Mouse (Mus musculus): ENCODE data around the gene Ppp1r1b. TPM values are rescaled to one million over a fixed set of nuclear protein-coding genes. Genes with fewer than 3 reads are reported as not detected.

The Ppp1r1b gene
- polyA plus RNA-seq, 1 experiment: 150 TPM

DNA sequence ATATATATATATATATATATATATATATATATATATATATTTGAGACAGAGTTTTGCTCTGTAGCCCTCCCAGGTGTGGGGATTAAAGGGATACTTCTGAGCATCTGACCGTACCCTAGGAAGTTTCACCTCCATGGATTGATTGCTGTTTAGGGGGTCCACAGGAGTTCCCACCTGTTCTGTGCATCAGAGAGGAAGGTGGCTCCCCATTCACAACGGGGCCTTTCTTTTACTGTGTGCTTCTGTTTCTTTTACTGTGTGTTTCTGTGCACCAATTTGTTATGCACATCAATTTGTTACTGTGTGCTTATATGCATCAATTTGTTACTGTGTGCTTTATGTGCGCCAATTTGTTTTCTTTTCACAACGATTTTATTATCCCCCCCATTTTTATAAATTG, 7.0 kb upstream of the Ppp1r1b start:
- Histone ChIP-seq H3K27ac (ENCODE audit: insufficient read depth, low read length) (no peak overlapping the region), H3K4me3 (replicated peaks; ENCODE audit: insufficient read depth, low read depth, low read length) (no peak overlapping the region), H3K4me1 (ENCODE audit: control insufficient read depth, insufficient read depth, low read length) (peaks cover 5% of the 10 kb centered on the region), H3K27me3 (ENCODE audit: control insufficient read depth, insufficient read depth, low read length) (no peaks in the 10 kb centered on the region)
- WGBS: 77% methylated on average over 4 of the region's 4 CpGs
- no peak for DNase-seq
- TF ChIP-seq POLR2A (IDR thresholded peaks at IDR 0.05; ENCODE audit: borderline replicate concordance, insufficient read depth, low read length) (no peak), CTCF (IDR thresholded peaks at IDR 0.05; ENCODE audit: borderline replicate concordance, insufficient read depth, low read depth, low read length) (no peak)

DNA sequence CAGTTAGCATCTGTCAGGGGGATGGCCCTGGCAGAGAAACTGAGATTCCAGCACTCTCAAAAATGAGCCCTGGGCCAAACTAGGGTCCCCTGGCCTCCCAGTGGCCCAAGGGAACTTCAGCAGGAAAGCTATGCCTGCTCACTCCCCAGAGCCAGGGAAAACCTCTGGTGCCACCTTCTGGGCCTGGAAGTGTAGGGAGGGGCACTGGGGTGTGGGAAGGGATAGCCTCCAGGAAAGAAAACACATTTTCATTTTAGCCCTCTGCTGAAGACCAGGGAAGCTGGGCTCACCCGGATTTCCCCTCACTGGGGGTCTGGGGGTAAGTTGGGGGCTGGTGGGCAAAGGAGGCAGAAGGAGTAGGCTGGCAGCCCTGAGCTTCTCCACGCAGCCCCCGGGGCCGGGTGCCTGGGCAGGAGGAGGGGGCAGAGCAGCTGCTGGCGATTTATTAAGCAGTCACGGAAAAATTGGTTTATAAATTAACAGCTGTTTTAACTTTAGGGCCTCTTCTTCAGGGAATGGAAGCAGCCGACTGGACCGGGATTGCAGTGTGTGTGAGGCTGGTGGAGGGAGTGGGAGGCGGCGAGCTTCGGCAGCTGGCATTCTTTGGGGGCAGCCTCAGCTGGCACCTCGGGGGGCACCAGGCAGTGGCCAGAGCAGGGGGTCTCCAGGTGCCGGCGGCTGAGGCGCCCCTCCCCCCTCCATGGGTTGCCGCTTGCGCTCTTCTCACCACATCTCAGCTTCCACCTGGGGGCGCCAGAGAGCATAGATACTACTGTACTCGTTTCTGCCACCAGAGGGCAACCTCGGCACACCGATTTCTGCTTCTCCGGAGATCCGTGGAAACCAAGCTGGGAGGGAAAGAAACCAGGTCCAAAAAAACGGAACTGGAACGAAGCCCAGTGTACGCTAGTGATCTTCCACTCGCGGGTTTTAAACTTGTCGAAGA, 5.9 kb upstream of the Ppp1r1b start:
- 1% methylated on average over 29 of the region's 29 CpGs for WGBS
- peak; percentile 91 to 100 for DNase-seq
- TF ChIP-seq POLR2A (IDR thresholded peaks at IDR 0.05; ENCODE audit: borderline replicate concordance, insufficient read depth, low read length): no peak
- peak; percentile 99 for TF ChIP-seq CTCF (IDR thresholded peaks at IDR 0.05; ENCODE audit: borderline replicate concordance, insufficient read depth, low read depth, low read length)
- H3K4me3 ChIP-seq (replicated peaks; ENCODE audit: insufficient read depth, low read depth, low read length): peak overlapping the region; percentile 43
- no peak overlapping the region for H3K27ac ChIP-seq (ENCODE audit: insufficient read depth, low read length)
- no peaks in the 10 kb centered on the region for H3K27me3 ChIP-seq (ENCODE audit: control insufficient read depth, insufficient read depth, low read length)
- peaks cover 9% of the 10 kb centered on the region for H3K4me1 ChIP-seq (ENCODE audit: control insufficient read depth, insufficient read depth, low read length)

DNA sequence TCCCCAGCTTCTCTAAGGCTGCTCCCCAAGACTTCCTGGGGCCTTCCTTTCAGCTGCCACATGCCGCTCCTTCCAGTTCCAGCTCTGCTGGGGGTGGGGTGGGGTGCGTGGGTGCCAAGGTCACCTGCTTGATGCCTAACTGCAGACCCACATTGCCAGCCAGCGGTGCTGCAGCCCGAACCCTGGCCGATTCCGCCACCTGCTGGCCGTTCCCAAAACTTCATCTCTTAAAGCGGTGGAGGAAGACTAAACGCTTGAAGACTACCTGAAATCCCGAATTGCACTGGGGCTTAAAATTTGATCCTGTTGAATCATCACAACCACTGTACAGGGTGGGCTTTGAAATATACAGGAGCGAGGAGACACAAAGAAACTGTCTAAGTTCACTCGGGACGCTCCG, 3.0 kb upstream of the Ppp1r1b start:
- Histone ChIP-seq H3K4me3 (replicated peaks; ENCODE audit: insufficient read depth, low read depth, low read length) (no peak overlapping the region), H3K4me1 (ENCODE audit: control insufficient read depth, insufficient read depth, low read length) (peaks cover 17% of the 10 kb centered on the region), H3K27me3 (ENCODE audit: control insufficient read depth, insufficient read depth, low read length) (no peaks in the 10 kb centered on the region), H3K27ac (ENCODE audit: insufficient read depth, low read length) (no peak overlapping the region)
- WGBS: under 1% methylated on average over 14 of the region's 14 CpGs
- peak; percentile 85 to 95 for DNase-seq
- TF ChIP-seq POLR2A (IDR thresholded peaks at IDR 0.05; ENCODE audit: borderline replicate concordance, insufficient read depth, low read length): no peak
- TF ChIP-seq CTCF (IDR thresholded peaks at IDR 0.05; ENCODE audit: borderline replicate concordance, insufficient read depth, low read depth, low read length): peak; percentile 92

DNA sequence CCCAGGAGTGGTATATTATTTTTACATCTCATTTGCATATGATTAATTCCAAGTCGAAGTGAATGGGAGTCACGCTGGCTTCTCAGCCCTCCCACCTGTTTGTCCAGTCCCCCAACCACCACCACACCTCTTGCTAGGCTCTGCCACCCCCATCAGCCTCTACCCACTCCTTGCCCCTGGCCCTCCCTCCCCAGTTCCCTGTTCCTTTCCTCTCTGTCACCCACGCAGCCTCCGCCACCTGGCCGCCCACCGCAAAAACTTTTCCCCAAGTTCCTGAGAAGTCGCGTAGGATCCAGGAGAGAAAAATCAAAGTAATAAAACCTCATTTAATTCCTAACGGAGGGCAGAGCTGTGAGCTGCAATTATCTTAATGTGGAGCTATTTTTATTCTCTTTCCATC, 2.0 kb upstream of the Ppp1r1b start:
- no peak for DNase-seq
- H3K4me3 ChIP-seq (replicated peaks; ENCODE audit: insufficient read depth, low read depth, low read length): no peak overlapping the region
- no peak for TF ChIP-seq POLR2A (IDR thresholded peaks at IDR 0.05; ENCODE audit: borderline replicate concordance, insufficient read depth, low read length)
- no peak for TF ChIP-seq CTCF (IDR thresholded peaks at IDR 0.05; ENCODE audit: borderline replicate concordance, insufficient read depth, low read depth, low read length)
- H3K4me1 ChIP-seq (ENCODE audit: control insufficient read depth, insufficient read depth, low read length): peaks cover 17% of the 10 kb centered on the region
- no peaks in the 10 kb centered on the region for H3K27me3 ChIP-seq (ENCODE audit: control insufficient read depth, insufficient read depth, low read length)
- 45% methylated on average over 9 of the region's 9 CpGs for WGBS
- no peak overlapping the region for H3K27ac ChIP-seq (ENCODE audit: insufficient read depth, low read length)

DNA sequence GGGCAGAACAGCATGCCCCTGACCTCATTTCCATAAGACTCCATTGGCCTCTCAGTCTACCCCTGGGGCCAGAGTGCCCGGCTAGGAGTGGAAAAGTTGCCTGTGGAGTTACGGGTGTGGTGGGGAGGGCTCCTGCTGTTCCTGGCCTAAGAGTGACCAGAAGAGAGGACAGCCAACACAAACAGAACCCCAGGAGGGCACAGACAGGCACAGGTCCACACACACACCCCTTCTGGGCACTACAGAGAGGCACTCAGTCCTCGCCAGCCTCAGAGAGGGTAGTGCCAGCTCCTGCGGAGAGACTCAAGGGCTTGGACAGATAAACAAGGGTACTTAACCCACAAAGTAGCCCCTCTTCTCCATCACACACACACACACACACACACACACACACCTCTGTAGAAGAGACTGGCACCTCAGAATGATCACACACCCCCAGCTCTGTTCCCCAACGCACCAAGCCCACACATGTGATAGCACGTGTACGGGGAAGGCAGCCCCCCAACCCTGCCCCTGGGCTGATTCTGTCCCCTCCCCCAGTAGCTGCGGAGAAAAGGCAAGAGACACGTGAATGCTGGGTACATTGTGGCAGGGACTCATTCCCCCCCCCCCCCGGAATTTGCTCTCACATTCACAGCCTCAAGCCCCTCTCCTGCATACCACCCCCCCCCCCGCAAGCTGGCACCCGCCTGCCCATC, 670 bp upstream of the Ppp1r1b start:
- Histone ChIP-seq H3K4me1 (ENCODE audit: control insufficient read depth, insufficient read depth, low read length) (peaks cover 17% of the 10 kb centered on the region), H3K27ac (ENCODE audit: insufficient read depth, low read length) (no peak overlapping the region), H3K27me3 (ENCODE audit: control insufficient read depth, insufficient read depth, low read length) (no peaks in the 10 kb centered on the region), H3K4me3 (replicated peaks; ENCODE audit: insufficient read depth, low read depth, low read length) (peak overlapping the region; percentile 81)
- WGBS: 5% methylated on average over 12 of the region's 12 CpGs
- no peak for TF ChIP-seq POLR2A (IDR thresholded peaks at IDR 0.05; ENCODE audit: borderline replicate concordance, insufficient read depth, low read length)
- no peak for TF ChIP-seq CTCF (IDR thresholded peaks at IDR 0.05; ENCODE audit: borderline replicate concordance, insufficient read depth, low read depth, low read length)
- DNase-seq: peak; percentile 57 to 66

DNA sequence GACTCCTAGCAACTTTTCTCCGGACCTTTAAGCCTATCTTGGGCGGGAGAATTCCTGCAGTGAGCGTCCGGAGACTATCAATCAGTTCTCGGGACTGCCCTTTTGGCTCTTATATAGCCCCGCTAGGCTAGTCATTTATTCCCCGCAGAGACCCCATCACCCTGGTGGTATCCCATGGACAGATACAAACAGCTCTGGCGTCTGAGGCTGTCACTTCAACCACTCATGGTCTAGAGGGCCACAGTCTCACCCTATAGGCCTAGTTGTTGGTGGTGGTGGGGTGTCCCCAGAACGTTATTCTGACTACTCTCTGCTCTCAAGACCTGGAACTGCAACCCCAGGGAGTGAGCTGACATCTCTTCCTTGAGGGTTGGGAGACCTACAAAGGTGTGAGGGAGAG, 1.1 kb downstream of the Ppp1r1b start:
- DNase-seq: no peak
- Histone ChIP-seq H3K27ac (ENCODE audit: insufficient read depth, low read length) (no peak overlapping the region), H3K4me3 (replicated peaks; ENCODE audit: insufficient read depth, low read depth, low read length) (peak overlapping the region; percentile 81), H3K4me1 (ENCODE audit: control insufficient read depth, insufficient read depth, low read length) (peaks cover 14% of the 10 kb centered on the region), H3K27me3 (ENCODE audit: control insufficient read depth, insufficient read depth, low read length) (no peaks in the 10 kb centered on the region)
- TF ChIP-seq CTCF (IDR thresholded peaks at IDR 0.05; ENCODE audit: borderline replicate concordance, insufficient read depth, low read depth, low read length) (no peak), POLR2A (IDR thresholded peaks at IDR 0.05; ENCODE audit: borderline replicate concordance, insufficient read depth, low read length) (no peak)
- 26% methylated on average over 9 of the region's 9 CpGs for WGBS

DNA sequence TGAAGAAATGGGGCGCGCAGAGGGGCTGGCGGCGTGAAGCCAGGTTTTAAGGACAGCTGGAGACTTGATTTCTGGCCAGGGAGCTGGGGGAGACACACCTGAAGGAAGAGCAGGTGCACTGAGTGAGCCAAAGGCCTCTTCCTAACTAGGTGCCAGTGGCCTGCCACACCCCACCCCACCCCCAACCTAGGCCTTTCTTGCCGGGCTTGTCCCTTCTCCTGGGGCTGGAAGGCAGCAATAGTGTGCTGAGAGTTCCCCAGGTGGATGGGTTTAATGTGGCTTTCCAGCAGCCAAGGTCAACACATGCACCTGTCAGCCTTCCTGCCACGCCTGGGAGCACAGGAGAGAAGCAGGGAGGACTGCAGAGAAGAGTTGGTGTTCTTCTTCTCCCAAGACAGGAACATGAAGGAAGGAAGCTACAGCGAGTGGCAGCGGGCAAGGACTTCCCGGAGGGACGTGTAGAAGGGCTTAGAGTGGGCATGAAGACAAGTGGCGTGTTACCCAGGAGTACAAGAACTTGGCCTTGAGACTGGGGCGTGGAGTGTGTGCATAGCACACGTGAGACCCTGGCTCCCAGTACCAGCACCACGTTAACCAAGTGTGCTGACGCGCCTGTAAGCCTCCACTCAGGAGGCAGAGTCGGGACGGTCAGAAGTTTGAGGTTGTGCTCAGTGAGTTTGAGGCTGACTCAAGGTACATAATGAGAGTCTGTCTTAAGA, 4.2 kb downstream of the Ppp1r1b start:
- Histone ChIP-seq H3K27ac (ENCODE audit: insufficient read depth, low read length) (no peak overlapping the region), H3K4me3 (replicated peaks; ENCODE audit: insufficient read depth, low read depth, low read length) (no peak overlapping the region), H3K4me1 (ENCODE audit: control insufficient read depth, insufficient read depth, low read length) (peaks cover 6% of the 10 kb centered on the region), H3K27me3 (ENCODE audit: control insufficient read depth, insufficient read depth, low read length) (no peaks in the 10 kb centered on the region)
- no peak for DNase-seq
- TF ChIP-seq CTCF (IDR thresholded peaks at IDR 0.05; ENCODE audit: borderline replicate concordance, insufficient read depth, low read depth, low read length) (no peak), POLR2A (IDR thresholded peaks at IDR 0.05; ENCODE audit: borderline replicate concordance, insufficient read depth, low read length) (no peak)
- 75% methylated on average over 18 of the region's 18 CpGs for WGBS
